Mouse (Mus musculus) spleen, postnatal 10 days (tissue): Measurements from ENCODE around the gene Atg4a-ps.
"Not testable (repeated sequence)": the region's sequence is repeated elsewhere in the genome, so short reads cannot be mapped to it uniquely, and the experiment has no call there.

ENCODE experiments used
- DNase-seq, 2 experiments: peaks; one replicate each; pipeline ENCODE4 v3.0.0; 2021 to 2022; ENCODE audit warnings: low spot score in 2 of 2

Gene Atg4a-ps

GRCm38 (mm10) chr3:103645968-103646367 is at the start of gene Atg4a-ps:
Gene Atg4a-ps, minus strand, starts transcription at chr3:103646068.
- DNase-seq: not testable (repeated sequence)

DNA sequence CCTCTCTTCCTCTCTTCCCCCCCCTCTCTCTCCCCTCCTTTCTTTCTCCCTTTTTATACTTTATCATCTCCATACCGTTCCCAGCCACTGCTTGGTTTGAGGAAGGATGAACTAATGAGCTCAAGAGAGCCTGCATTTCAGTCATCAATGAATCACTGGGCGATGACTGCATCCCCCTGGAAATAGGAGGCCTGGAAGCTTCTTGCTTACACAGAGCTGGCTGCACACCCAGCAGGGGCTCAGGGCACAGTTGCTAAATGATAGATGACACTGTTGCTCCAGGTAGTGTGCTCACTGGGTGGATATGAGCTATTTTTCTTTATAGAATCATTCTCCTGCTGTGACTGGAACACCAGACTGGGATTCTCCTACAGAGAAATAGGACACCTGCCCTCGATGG is 49.7 kb upstream of the Atg4a-ps start:
- DNase-seq: no peak

DNA sequence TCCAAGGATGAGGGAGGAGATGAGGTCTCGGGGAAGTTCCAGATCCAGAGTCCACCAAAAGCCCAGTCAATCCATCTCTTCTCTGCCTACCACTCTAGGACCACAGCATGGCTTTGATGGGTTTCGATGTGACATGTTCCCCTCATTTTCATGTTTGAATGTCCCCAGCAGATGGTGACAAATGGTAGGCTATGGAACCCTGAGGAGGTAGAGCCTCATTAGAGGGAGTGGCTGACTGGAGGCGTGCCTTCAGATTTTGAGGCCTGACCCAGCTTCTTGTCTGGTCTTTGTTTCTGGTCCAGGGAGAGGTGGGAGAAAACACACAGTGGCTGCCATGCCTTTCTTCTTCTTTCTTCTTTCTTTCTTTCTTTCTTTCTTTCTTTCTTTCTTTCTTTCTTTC is 44.6 kb upstream of the Atg4a-ps start:
- no peak for DNase-seq

GRCm38 (mm10) chr3:103689043-103689442 is 43.2 kb upstream of the Atg4a-ps start:
- DNase-seq: no peak

- DNase-seq: no peak
Measured at GRCm38 (mm10) chr3:103683966-103684319, 38.1 kb upstream of the Atg4a-ps start.

DNA sequence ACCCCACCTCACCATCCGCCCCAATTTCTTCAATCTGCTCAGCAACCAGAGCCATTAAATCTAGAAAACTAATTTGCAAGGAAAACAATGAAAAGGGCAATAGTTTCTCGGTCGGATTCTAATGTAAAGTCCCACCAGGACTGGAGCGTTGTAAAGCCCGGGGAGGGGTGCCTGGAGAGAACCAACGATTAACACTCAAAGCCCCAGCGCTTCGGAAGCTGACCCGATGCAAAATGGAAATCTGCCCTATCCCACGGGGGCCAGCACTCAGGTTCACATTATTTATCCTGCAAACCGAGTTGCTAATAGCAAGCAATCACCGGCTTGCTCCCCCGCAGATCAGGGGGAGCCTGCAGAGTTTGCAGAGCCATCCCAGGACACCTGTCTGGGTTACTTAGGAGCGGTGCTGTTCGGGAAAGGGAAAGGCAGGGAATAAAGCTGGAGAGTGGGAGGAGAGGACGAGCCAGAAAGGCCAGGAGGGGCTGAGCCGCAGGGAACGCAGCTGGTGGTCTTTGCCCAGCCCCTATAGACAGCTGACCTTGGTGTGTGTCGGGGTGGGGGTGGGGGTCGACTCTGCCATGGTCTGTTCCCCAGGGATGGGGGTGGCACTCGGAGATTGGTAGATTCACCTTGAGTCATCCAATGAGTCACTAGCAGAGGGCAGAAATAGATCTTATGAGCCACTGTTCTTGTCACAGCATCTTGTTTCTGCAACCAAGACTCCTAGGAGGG is 37.5 kb upstream of the Atg4a-ps start:
- DNase-seq: no peak

- DNase-seq: no peak
Measured at GRCm38 (mm10) chr3:103682473-103682872, 36.6 kb upstream of the Atg4a-ps start.

GRCm38 (mm10) chr3:103678811-103679210 is 32.9 kb upstream of the Atg4a-ps start:
- no peak for DNase-seq

GRCm38 (mm10) chr3:103672716-103673115 is 26.8 kb upstream of the Atg4a-ps start:
- DNase-seq: no peak

DNA sequence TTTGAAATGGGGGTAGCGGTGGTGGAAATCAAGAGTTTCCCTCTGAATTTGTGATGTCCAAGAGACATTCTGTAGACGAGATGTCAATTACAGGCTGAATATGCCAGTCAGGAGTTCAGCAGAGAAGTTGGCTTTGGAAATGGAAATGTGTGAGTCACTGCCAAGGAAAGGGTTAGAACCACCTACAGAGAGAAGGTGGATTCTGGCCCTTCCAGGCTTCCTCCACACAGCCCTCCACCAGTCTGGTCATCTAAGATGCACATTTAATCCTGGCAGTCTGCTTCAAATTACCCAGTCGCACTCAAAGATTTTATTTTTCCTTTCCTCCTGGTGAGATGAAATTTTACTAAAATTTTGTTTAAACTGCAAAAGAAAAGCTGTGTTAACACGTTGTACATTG is 26.2 kb upstream of the Atg4a-ps start:
- DNase-seq: no peak

DNA sequence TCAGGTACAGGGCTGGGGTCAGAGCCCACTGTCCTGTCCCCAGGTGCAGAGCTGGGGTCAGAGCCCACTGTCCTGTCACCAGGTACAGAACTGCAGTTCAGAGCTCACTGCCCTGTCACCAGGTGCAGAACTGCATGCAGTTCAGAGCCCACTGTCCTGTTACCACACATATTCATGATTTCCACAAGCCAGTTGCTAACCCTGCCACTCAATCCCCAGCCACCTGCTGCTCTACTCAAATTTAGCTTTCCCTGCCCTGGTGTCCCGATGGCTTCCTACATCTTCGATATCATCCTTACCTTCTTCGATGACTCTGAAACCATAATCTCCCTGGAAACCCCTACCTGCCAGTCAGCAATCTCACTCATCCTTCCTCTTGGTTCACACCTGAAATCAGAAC is 17.5 kb upstream of the Atg4a-ps start:
- no peak for DNase-seq

DNA sequence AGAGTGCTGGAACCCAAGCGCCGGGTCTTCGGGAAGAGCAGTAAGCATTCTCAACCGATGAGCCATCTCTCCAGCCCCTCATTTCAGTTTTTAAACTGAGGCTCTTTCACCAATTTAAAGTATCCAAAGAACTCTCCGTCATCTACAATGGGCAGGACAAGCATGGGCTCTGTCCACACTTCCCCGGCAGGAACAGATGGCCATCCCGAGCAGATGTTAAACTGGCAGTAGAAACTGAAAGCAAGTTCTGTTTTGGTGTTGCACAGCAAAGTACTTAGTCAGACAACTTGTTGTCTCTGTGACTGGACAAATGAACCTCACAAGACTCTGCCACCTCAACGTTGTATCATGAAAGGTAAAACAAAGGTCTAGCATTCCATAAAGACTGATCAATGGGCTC is 15.8 kb upstream of the Atg4a-ps start:
- no peak for DNase-seq

- no peak for DNase-seq
Measured at GRCm38 (mm10) chr3:103660012-103660411, 14.1 kb upstream of the Atg4a-ps start.

DNA sequence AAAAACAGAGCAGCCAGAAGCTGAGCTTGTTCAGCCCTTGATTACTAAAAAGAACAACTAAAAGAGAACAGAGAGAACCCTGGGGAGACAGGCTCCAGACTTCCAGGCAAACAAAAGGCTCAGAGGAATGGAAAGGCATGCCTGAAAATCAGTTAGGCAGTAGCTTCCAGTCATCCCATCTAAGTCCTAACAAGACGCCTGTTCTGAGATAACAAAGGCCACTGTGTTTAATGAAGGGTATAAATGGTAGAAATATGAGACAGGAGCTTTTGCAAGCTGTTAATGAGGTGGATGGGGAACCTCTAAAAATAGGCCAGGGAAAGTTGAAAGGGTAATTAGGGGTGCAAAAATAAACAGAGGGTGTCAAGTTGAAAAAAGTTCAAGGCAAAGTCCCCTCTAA is 4.5 kb upstream of the Atg4a-ps start:
- no peak for DNase-seq

GRCm38 (mm10) chr3:103649716-103650115 is 3.8 kb upstream of the Atg4a-ps start:
- no peak for DNase-seq

- no peak for DNase-seq
Measured at GRCm38 (mm10) chr3:103648486-103648885, 2.6 kb upstream of the Atg4a-ps start.

- no peak for DNase-seq
Measured at GRCm38 (mm10) chr3:103647164-103647867, 1.4 kb upstream of the Atg4a-ps start.

- DNase-seq: no peak
Measured at GRCm38 (mm10) chr3:103641301-103641700, 4.6 kb downstream of the Atg4a-ps start.

GRCm38 (mm10) chr3:103640226-103640803 is 5.6 kb downstream of the Atg4a-ps start:
- DNase-seq: no peak

GRCm38 (mm10) chr3:103637641-103638040 is 8.2 kb downstream of the Atg4a-ps start:
- no peak for DNase-seq

- DNase-seq: no peak
Measured at GRCm38 (mm10) chr3:103634256-103634655, 11.6 kb downstream of the Atg4a-ps start.

GRCm38 (mm10) chr3:103633831-103634230 is 12.0 kb downstream of the Atg4a-ps start:
- no peak for DNase-seq

GRCm38 (mm10) chr3:103633124-103633523 is 12.7 kb downstream of the Atg4a-ps start:
- no peak for DNase-seq
